Mouse (Mus musculus) heart, postnatal 0 days (tissue): ENCODE data around the gene Il1rap.

Experiments used
- CTCF ChIP-seq: IDR thresholded peaks from 2 replicates; pipeline ENCODE4 v1.5.1; 2016; ENCODE audit warnings: antibody characterized with exemption, control low read depth, low read depth
- EP300 ChIP-seq: IDR thresholded peaks from 2 replicates; pipeline ENCODE4 v1.6.1; 2016; ENCODE audit warnings: antibody characterized with exemption, low read depth

DNA sequence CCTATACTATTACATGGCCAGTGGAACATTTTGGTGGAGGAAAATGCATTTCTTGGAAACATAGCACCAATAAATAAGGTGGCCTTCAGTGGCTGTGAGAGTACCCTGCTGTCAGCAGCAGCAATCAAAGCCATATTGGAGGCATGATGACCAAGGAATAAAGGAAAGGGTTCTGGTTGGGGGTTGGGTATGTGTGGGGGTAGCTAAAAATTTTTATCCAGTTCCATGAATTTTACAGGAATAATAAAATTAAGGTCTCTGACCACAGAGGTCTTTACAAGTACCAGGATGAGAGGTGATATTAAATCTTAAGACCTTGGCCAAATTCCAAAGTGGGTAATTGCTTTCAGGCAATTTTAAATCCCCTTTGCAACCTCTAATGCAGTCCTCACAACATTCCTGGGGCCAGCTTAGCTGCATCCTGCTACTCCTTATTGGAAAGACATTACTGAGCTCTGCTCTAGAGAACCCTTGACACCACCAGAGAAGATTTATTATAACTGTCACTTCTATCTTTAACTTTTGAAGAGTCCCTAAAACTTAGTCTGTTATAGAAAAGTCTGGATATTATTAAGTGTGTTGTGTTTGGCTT is 12.0 kb upstream of the Il1rap start:
- TF ChIP-seq CTCF (no peak), EP300 (no peak)
